Mouse (Mus musculus) ES-E14 (cell line): ENCODE measurements at regions not wholly inside any gene's neighbourhood (a gene's known extent, or its start where the extent isn't known, plus 50 kb on each side); places are given as distances from the start of the nearest gene placed in this dataset.

Source experiments
- CHD2 ChIP-seq: IDR thresholded peaks from 2 replicates; pipeline ENCODE4 v1.6.1; 2014; ENCODE audit warnings: mild to moderate bottlenecking, low read depth, low read length, inconsistent platforms
- HCFC1 ChIP-seq: IDR thresholded peaks from 2 replicates; pipeline ENCODE4 v1.6.1; 2012; ENCODE audit warnings: low read length, inconsistent platforms, borderline replicate concordance; ENCODE audit not compliant: insufficient read depth
- MAFK ChIP-seq: IDR thresholded peaks from 2 replicates; pipeline ENCODE4 v1.6.1; 2014; ENCODE audit warnings: mild to moderate bottlenecking, low read depth, low read length, inconsistent platforms; ENCODE audit not compliant: insufficient read depth

DNA sequence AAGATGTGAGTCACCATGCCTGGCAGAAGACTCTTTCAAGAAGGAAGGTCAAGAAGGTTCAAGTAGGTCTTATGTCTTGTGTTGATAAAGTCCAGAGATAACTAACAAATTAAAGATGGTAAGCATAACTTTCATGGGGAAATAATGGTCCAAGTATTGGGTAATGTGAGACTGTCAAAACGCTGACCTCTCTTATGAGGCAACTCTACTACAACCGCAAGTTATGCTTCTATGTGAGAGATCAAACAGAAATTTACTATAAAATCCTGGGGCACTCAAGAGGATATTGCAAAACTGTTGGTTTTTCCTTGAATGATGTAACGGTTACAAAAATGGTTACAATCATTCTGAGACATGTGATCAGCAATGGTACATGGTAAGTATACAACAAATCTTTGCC, 192.6 kb upstream of the Kit start:
- TF ChIP-seq MAFK (no peak), HCFC1 (no peak), CHD2 (no peak)
